Mouse (Mus musculus) splenic B cell, adult 2 months (primary cell): ENCODE measurements around the gene Scn2b.

Experiments
- DNase-seq: peaks from one replicate; pipeline ENCODE4 v3.0.0-alpha.2; 2011; ENCODE audit warnings: low read depth, low spot score
- H3K27me3 ChIP-seq: 2 replicates; pipeline ENCODE4 v1.6.1; 2012; ENCODE audit warnings: mild to moderate bottlenecking, low read length, moderate library complexity, mixed read lengths; ENCODE audit not compliant: control insufficient read depth, poor library complexity, insufficient read depth, severe bottlenecking
- H3K36me3 ChIP-seq: 2 replicates; pipeline ENCODE4 v1.6.1; 2012; ENCODE audit warnings: mild to moderate bottlenecking, low read length, moderate library complexity, mixed read lengths; ENCODE audit not compliant: control insufficient read depth, poor library complexity, insufficient read depth, severe bottlenecking

The Scn2b gene

DNA sequence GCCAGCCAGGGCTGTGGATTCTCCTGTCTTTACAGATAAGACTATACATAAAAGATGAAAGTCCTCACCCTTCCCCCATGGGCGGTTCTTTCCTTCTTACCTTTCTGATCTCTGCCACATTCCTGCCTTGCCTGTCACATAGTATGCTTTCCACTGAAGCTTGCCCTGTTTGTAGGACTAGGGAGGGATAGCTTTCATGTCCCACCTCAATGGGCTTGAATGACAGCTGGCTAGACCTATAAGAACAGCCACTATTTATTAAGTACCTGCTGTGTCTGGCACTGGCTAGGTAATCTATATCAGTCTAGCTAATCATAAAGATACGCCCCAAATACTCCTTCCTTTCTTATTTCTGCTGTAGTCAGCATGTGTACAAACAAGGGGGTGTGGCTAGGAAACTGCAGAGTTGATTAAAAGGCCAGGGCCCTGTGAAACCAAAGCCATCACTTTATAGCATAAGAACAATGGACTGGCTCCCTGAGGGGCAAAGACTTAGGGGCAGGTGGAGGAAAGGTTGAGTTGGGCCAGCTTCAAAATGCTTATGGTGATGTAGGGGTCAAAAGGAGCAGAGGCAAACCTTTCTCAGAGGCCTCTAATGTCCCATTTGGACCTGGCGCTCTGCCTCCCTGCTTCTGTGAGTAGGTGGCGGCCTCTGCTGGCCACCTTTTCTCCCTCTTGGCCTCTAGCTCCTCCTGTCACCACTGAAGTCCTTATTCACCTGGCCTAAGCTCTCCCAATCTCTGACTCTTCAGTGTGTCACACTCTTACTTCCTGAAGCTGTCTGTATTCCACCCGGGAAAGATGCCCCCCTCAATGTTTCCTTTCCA, 16.1 kb downstream of the Scn2b start:
- H3K36me3 ChIP-seq, result no peaks in the 10 kb centered on the region
- no peaks in the 10 kb centered on the region for H3K27me3 ChIP-seq
- DNase-seq, result peak; percentile 87

GRCm38 (mm10) chr9:45136442-45137169, 19.0 kb downstream of the Scn2b start:
- H3K27me3 ChIP-seq, result no peaks in the 10 kb centered on the region; the same call in 1 of the 2 replicates
- 0 out of 2 replicates have a peak, but pooled peaks cover 1% of the 10 kb centered on the region for H3K36me3 ChIP-seq
- DNase-seq, result no peak

DNA sequence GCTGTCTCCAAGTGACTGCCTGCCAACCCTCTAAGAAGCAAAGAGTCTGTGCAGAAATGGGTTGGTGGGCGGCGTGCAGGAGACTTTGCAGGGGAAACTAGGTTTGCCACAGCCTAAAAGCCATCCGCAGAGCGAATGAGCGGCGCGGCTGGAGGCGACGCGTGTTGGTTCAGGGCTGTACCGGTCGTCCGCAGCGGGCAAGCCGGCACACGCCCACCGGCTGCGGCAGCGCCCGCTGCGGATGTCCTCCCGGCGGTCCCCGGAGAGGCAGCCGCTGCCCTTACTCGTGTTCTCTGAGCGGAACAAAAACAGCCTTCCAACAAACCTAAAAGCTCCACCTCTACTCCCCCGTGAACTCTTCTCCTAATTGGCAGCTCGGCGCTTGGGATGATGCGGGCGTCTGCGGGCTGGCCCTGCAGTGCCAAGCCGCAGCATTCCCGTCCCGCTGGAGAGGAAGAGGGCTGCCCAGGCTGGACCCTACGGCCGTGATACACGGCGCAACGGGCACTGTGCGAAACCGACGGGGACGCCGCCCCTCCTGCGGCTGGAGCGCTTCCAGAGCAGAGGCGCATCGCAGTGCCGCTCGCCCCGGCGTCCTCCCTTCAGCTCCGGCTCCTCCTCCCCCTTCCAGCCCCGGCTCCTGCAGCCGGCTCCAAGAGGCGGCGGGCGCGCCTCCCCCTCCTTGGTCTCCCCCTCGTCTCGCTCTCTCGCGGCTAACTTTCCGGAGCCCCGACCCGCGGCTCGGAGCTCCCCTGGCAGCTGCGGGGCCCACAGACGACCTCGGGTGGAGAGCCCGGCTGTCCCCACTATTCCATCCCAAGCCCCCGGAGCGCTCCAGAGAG, 20.8 kb downstream of the Scn2b start, which contains the start of gene Scn4b:
Gene Scn4b, plus strand, starts transcription at position 205 of the 842 bp plus-strand sequence.
- H3K36me3 ChIP-seq, result 0 out of 2 replicates have a peak, but pooled peaks cover 1% of the 10 kb centered on the region
- no peaks in the 10 kb centered on the region; the same call in 1 of the 2 replicates for H3K27me3 ChIP-seq
- DNase-seq, result peak; percentile 50

DNA sequence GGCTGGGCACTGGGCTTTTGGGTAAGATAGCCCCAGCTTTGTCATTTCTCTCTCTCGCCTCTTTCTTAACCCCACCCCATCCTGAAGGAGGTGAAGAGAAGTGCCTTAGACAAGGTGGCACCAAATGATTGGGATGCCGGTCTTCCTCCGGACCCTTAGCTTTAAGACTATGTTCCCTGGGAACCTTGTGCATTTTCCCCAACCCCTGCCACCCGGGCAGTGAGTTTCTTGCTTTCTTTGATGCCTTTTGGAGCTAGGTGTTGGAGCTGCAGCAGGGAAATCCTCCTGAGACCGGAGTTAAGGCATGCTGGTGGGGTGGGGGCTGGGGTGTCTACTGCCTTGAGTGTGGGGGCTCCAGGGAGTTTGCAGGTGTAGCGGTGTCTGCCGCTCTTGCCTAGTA, 21.5 kb downstream of the Scn2b start:
- Histone ChIP-seq H3K36me3 (0 out of 2 replicates have a peak, but pooled peaks cover 1% of the 10 kb centered on the region), H3K27me3 (no peaks in the 10 kb centered on the region; the same call in 1 of the 2 replicates)
- DNase-seq, result no peak

- H3K36me3 ChIP-seq, result 0 out of 2 replicates have a peak, but pooled peaks cover 1% of the 10 kb centered on the region
- no peaks in the 10 kb centered on the region; the same call in 1 of the 2 replicates for H3K27me3 ChIP-seq
- no peak for DNase-seq
Measured at GRCm38 (mm10) chr9:45140945-45141344, 23.4 kb downstream of the Scn2b start.

DNA sequence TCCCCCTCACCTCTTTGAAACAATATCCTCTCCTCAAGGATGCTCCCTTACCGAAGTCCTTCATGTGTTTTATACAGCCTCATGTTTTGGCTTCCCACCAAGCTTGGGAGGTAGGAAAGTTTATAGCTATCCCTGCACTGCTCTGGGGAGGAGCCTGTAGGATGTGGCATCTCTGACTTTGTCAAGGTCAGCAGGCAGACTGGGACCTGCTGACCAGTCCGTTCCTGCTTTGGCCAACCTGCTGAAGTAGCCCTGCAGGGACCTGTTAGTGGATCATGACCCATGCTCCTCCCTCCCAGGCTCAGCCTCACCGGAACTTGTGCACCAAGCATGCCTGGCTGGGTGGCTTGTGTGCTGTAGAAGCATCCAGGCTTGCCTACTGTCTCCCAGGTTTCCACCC, 25.1 kb downstream of the Scn2b start:
- no peak for DNase-seq
- H3K27me3 ChIP-seq, result no peaks in the 10 kb centered on the region; the same call in 1 of the 2 replicates
- 0 out of 2 replicates have a peak, but pooled peaks cover 1% of the 10 kb centered on the region for H3K36me3 ChIP-seq

DNA sequence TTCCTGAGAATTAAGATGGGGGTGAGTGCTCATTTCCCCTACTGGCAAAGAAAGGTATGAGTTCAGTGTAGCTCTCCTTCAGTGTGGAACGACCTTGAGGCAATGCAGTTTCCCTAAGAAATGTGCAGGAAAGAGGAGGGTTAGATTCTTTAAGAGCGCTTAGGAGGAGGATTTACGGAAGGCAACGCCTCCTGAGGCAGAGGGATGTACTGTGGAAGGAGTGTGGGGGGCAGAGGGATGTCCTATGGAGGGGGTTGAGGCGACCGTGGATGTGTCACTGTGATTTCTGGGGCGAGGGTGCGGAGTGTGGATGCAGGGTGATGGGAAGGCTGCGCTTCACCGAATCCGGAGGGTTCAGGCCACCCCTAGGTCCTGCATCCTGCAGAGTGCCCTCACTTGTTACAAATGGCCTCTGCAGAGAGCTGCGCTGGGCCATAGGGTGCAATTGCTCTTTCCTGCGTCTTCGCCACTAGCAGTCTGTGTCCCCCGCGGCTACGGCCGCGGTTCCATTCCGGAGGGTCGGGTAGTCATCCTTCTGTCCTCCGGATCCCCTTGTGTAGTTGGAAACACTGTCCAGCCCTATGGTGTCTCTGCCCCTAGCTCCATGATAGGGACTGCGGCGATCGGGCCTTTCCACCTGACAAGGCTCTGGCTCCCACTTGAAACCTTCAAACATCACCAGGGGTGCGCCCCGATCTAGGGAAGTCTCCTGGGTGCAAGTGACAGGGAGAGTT, 28.1 kb downstream of the Scn2b start:
- Histone ChIP-seq H3K36me3 (no peaks in the 10 kb centered on the region), H3K27me3 (no peaks in the 10 kb centered on the region)
- DNase-seq, result no peak

- H3K27me3 ChIP-seq, result no peaks in the 10 kb centered on the region
- peak; percentile 83 for DNase-seq
- no peaks in the 10 kb centered on the region for H3K36me3 ChIP-seq
Measured at GRCm38 (mm10) chr9:45146267-45146597, 28.6 kb downstream of the Scn2b start.

GRCm38 (mm10) chr9:45150933-45151332, 33.4 kb downstream of the Scn2b start:
- DNase-seq, result no peak
- no peaks in the 10 kb centered on the region for H3K27me3 ChIP-seq
- no peaks in the 10 kb centered on the region for H3K36me3 ChIP-seq

GRCm38 (mm10) chr9:45153361-45153760, 35.8 kb downstream of the Scn2b start:
- no peaks in the 10 kb centered on the region for H3K27me3 ChIP-seq
- H3K36me3 ChIP-seq, result no peaks in the 10 kb centered on the region
- no peak for DNase-seq

DNA sequence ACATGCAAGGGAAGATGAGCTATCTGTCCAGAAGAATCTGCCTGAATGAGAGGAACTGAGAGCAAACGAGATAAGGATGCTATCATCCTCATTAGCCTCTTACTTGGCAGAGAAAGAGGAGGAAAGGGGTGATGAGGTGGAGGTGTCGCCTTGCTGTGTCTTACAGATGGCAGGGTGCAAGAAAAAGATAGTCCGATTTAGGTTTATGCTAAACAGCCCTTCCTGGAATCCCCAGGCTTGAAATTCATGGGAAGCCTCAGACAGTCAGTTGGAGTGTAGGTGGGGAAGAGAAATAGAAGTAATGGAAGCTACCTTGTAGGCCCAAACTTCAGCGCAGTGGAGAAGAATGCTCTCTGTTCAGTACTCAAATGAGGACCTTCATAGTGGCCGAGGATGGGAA, 50.3 kb downstream of the Scn2b start:
- Histone ChIP-seq H3K36me3 (no peaks in the 10 kb centered on the region), H3K27me3 (no peaks in the 10 kb centered on the region)
- DNase-seq, result no peak

GRCm38 (mm10) chr9:45170150-45170549, 52.6 kb downstream of the Scn2b start:
- Histone ChIP-seq H3K27me3 (no peaks in the 10 kb centered on the region), H3K36me3 (no peaks in the 10 kb centered on the region)
- no peak for DNase-seq

DNA sequence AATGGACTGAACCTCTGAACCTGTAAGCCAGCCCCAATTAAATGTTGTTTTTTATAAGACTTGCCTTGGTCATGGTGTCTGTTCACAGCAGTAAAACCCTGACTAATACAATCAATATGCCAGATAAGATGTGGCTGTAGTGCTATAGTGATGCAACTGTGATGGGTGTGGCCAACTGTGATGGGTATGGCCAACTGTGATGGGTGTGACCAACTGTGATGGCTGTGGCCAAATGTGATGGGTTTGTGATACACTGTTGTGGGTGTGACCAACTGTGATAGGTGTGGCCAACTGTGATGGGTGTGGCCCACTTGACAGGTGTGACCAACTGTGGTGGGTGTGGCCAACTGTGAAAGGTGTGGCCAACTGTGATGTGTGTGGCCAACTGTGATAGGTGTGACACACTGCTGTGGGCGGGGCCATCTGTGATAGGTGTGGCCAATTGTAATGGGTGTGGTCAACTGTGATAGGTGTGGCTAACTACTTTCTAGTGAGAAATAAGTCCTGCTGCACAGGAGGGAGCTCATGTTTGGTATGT, 53.6 kb downstream of the Scn2b start:
- no peaks in the 10 kb centered on the region for H3K36me3 ChIP-seq
- H3K27me3 ChIP-seq, result no peaks in the 10 kb centered on the region
- no peak for DNase-seq

DNA sequence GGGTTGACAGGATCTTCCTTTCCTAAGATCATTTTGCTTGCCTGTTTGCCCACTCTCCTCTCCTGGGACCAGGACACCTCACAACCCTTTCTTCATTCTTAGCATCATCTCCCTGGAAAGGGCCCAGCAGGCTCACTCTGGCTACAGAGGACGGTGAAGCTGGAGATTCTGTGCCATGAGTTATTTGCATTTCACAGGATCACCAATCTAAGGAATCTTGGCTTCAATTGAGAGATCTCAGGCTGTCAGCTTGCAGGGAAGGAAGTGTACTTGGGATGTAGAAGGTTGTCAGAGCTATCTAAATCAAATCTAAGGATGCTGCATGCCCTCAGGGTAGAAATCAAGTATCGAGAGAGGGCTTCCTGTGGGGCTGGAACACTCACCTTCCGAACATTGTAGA, 55.9 kb downstream of the Scn2b start:
- Histone ChIP-seq H3K36me3 (no peaks in the 10 kb centered on the region), H3K27me3 (no peaks in the 10 kb centered on the region)
- no peak for DNase-seq
